In genomic region chr15:78835200-78836085, GRCm38 (mm10) we compare ENCODE assay signal across 8 mouse cellular contexts. TPM values are rescaled to one million over a fixed set of nuclear protein-coding genes. Genes with fewer than 3 reads are reported as not detected.
DNase-seq lines count a peak whose midpoint lies in the region; ATAC-seq and TF ChIP-seq lines count a peak whose summit lies in the region.

No protein-coding gene starts in this region.

- no peaks in the 10 kb centered on the region for H3K9me3 ChIP-seq in intestine, embryonic 16.5 days (ENCODE audit: control insufficient read depth, low read length)
- H3K9me3 ChIP-seq in neural tube, embryonic 14.5 days (ENCODE audit: control insufficient read depth, low read length) = no peaks in the 10 kb centered on the region

- H3K4me2 ChIP-seq in intestine, embryonic 16.5 days (ENCODE audit: low read depth, low read length) = no peak overlapping the region
- no peak overlapping the region for H3K4me2 ChIP-seq in neural tube, embryonic 14.5 days (ENCODE audit: low read depth, low read length)

- H3K27me3 ChIP-seq in cerebellum, adult 2 months (ENCODE audit: control insufficient read depth, insufficient read depth, low read length) = no peaks in the 10 kb centered on the region
- no peaks in the 10 kb centered on the region for H3K27me3 ChIP-seq in heart, adult 2 months (ENCODE audit: control insufficient read depth, insufficient read depth, low read length)
- H3K27me3 ChIP-seq in intestine, embryonic 16.5 days (replicated peaks; ENCODE audit: control insufficient read depth, insufficient read depth, low read length) = no peaks in the 10 kb centered on the region
- H3K27me3 ChIP-seq in neural tube, embryonic 14.5 days (ENCODE audit: control insufficient read depth, insufficient read depth, low read length) = no peaks in the 10 kb centered on the region

- peak overlapping the region; percentile 37 for H3K9ac ChIP-seq in heart, adult 2 months (ENCODE audit: low read depth, low read length)
- H3K9ac ChIP-seq in intestine, embryonic 16.5 days (ENCODE audit: low read depth, low read length) = peak overlapping the region; percentile 53; the same call in 1 of the 2 replicates
- no peak overlapping the region for H3K9ac ChIP-seq in neural tube, embryonic 14.5 days (replicated peaks; ENCODE audit: low read depth, low read length)

- no peak overlapping the region for H3K27ac ChIP-seq in cerebellum, adult 2 months (ENCODE audit: insufficient read depth, low read length)
- peak overlapping the region; percentile 97 for H3K27ac ChIP-seq in heart, adult 2 months
- H3K27ac ChIP-seq in intestine, embryonic 16.5 days (ENCODE audit: low read length) = peak overlapping the region; percentile 92
- H3K27ac ChIP-seq in neural tube, embryonic 14.5 days (ENCODE audit: low read depth, low read length) = peak overlapping the region; percentile 62

- TF ChIP-seq EP300 in heart, adult 2 months (IDR thresholded peaks at IDR 0.05; ENCODE audit: insufficient read depth, low read depth, low read length) = peak; percentile 7; the same call in 1 of the 2 replicates

- no peak for TF ChIP-seq CTCF in cerebellum, adult 2 months (IDR thresholded peaks at IDR 0.05; ENCODE audit: borderline replicate concordance, insufficient read depth, low read depth, low read length)
- no peak for TF ChIP-seq CTCF in heart, adult 2 months (IDR thresholded peaks at IDR 0.05)

- peak; percentile 56 to 71 for DNase-seq in cerebellum, adult 2 months
- peak; percentile 72 for DNase-seq in cerebellum, adult 9-11 months
- DNase-seq in heart, adult 2 months = peak; percentile 76 to 77
- DNase-seq in lung, adult 18-20 months = peak; percentile 60 to 75
- DNase-seq in yolk sac, embryonic 10.5 days (ENCODE audit: low spot score) = no peak

- peaks cover 14% of the 10 kb centered on the region for H3K4me1 ChIP-seq in cerebellum, adult 2 months (ENCODE audit: control insufficient read depth, insufficient read depth, low read length)
- peaks cover 41% of the 10 kb centered on the region for H3K4me1 ChIP-seq in heart, adult 2 months (ENCODE audit: control insufficient read depth, insufficient read depth, low read length)
- H3K4me1 ChIP-seq in intestine, embryonic 16.5 days (ENCODE audit: control insufficient read depth, insufficient read depth, low read length) = peaks cover 68% of the 10 kb centered on the region
- H3K4me1 ChIP-seq in neural tube, embryonic 14.5 days (ENCODE audit: control insufficient read depth, insufficient read depth, low read length) = peaks cover 16% of the 10 kb centered on the region; the same call in 1 of the 2 replicates

- intact Hi-C loops in heart, adult 2 months (cut with DNase I) = loop anchor here (2.0 kb wide), 1 partner anchor 49 kb away; no protein-coding TSS in a partner anchor

- TF ChIP-seq POLR2A in cerebellum, adult 2 months (IDR thresholded peaks at IDR 0.05; ENCODE audit: borderline replicate concordance, insufficient read depth, low read length) = no peak
- TF ChIP-seq POLR2A in heart, adult 2 months (IDR thresholded peaks at IDR 0.05; ENCODE audit: insufficient read depth, low read depth, low read length) = peak; percentile 33; the same call in 1 of the 2 replicates

- no peak for ATAC-seq in cerebellum, adult (ENCODE audit: insufficient number of reproducible peaks, low FRiP score, low TSS enrichment)
- no peak for ATAC-seq in intestine, embryonic 16.5 days
- ATAC-seq in neural tube, embryonic 14.5 days (ENCODE audit: low read depth) = no peak

- peaks cover 2% of the 10 kb centered on the region; the same call in 1 of the 2 replicates for H3K36me3 ChIP-seq in heart, adult 2 months (ENCODE audit: control insufficient read depth, insufficient read depth, low read length)
- no peaks in the 10 kb centered on the region for H3K36me3 ChIP-seq in intestine, embryonic 16.5 days (ENCODE audit: control insufficient read depth, insufficient read depth, low read length)
- H3K36me3 ChIP-seq in neural tube, embryonic 14.5 days (ENCODE audit: control insufficient read depth, insufficient read depth, low read length) = no peaks in the 10 kb centered on the region

- no peak overlapping the region for H3K4me3 ChIP-seq in cerebellum, adult 2 months (replicated peaks; ENCODE audit: insufficient read depth, low read depth, low read length)
- no peak overlapping the region for H3K4me3 ChIP-seq in heart, adult 2 months
- H3K4me3 ChIP-seq in intestine, embryonic 16.5 days (ENCODE audit: low read length) = no peak overlapping the region
- no peak overlapping the region for H3K4me3 ChIP-seq in neural tube, embryonic 14.5 days (ENCODE audit: low read depth, low read length)

- no peaks in the 10 kb centered on the region for H3K79me2 ChIP-seq in heart, adult 2 months (replicated peaks; ENCODE audit: control insufficient read depth, insufficient read depth, low read length)

- 25% methylated on average over 12 of the region's 12 CpGs for WGBS in cerebellum, adult 2 months
- WGBS in heart, adult 2 months = 17% methylated on average over 12 of the region's 12 CpGs
- WGBS in intestine, embryonic 16.5 days = 27% methylated on average over 12 of the region's 12 CpGs
- 7% methylated on average over 12 of the region's 12 CpGs for WGBS in neural tube, embryonic 14.5 days

RNA-seq across cellular contexts. Expression of gene Cdc42ep1, which starts 7.0 kb away (rescaled TPM):
- polyA plus RNA-seq in cerebellum, adult 2 months (2012; rRNA removed) = 73.2 and 77.3 TPM in 2 replicates
- 10 to 100 TPM; 30.8 to 37.1 TPM for total RNA-seq in heart, adult 2 months (2021)
- polyA plus RNA-seq in heart, adult 2 months (2012; rRNA removed) = 62.3 and 71.8 TPM in 2 replicates
- 34.5 and 36.1 TPM in 2 replicates for polyA plus RNA-seq in intestine, embryonic 16.5 days (2015; fragmentation: Nextera tagmentation; extraction: Ambion mirVana)
- polyA plus RNA-seq in neural tube, embryonic 14.5 days (2014; fragmentation: Nextera tagmentation; extraction: Ambion mirVana) = 4.6 and 7.7 TPM in 2 replicates

RNA-seq across cellular contexts. Expression of gene Lgals2, which starts 19.9 kb away (rescaled TPM):
- polyA plus RNA-seq in cerebellum, adult 2 months (2012; rRNA removed) = 0.87 and 1.2 TPM in 2 replicates
- not detected for total RNA-seq in heart, adult 2 months (2021)
- polyA plus RNA-seq in heart, adult 2 months (2012; rRNA removed) = 0.59 and 1.5 TPM in 2 replicates
- polyA plus RNA-seq in intestine, embryonic 16.5 days (2015; fragmentation: Nextera tagmentation; extraction: Ambion mirVana) = 1,298 and 1,309 TPM in 2 replicates
- not detected in 2 replicates for polyA plus RNA-seq in neural tube, embryonic 14.5 days (2014; fragmentation: Nextera tagmentation; extraction: Ambion mirVana)

RNA-seq across cellular contexts. Expression of gene Card10, which starts 32.6 kb away (rescaled TPM):
- polyA plus RNA-seq in cerebellum, adult 2 months (2012; rRNA removed) = 7.1 and 8.2 TPM in 2 replicates
- total RNA-seq in heart, adult 2 months (2021) = 10 to 100 TPM; 15.0 to 17.0 TPM
- 22.3 and 28.5 TPM in 2 replicates for polyA plus RNA-seq in heart, adult 2 months (2012; rRNA removed)
- polyA plus RNA-seq in intestine, embryonic 16.5 days (2015; fragmentation: Nextera tagmentation; extraction: Ambion mirVana) = 5.2 and 6.1 TPM in 2 replicates
- polyA plus RNA-seq in neural tube, embryonic 14.5 days (2014; fragmentation: Nextera tagmentation; extraction: Ambion mirVana) = 1.8 and 2.2 TPM in 2 replicates

RNA-seq across cellular contexts. Expression of gene Gga1, which starts 41.5 kb away (rescaled TPM):
- polyA plus RNA-seq in cerebellum, adult 2 months (2012; rRNA removed) = 80.8 and 82.5 TPM in 2 replicates
- 10 to 100 TPM; 42.2 to 44.4 TPM for total RNA-seq in heart, adult 2 months (2021)
- 44.7 and 52.7 TPM in 2 replicates for polyA plus RNA-seq in heart, adult 2 months (2012; rRNA removed)
- 56.3 and 57.4 TPM in 2 replicates for polyA plus RNA-seq in intestine, embryonic 16.5 days (2015; fragmentation: Nextera tagmentation; extraction: Ambion mirVana)
- 31.7 and 37.1 TPM in 2 replicates for polyA plus RNA-seq in neural tube, embryonic 14.5 days (2014; fragmentation: Nextera tagmentation; extraction: Ambion mirVana)

Comparison
In these comparisons a context has a peak if more than half of its experiments do, and no peak if none do; other contexts are left out.
1. RNA of gene Lgals2, which starts 19.9 kb away (polyA plus RNA-seq): 1,298 to 1,309 TPM in intestine, embryonic 16.5 days; 0.59 to 1.5 TPM in heart, adult 2 months, 0.87 to 1.2 TPM in cerebellum, adult 2 months and not detected in neural tube, embryonic 14.5 days; every median in the first group is over 100 times any median in the second.